Mouse (Mus musculus) bone marrow macrophage, adult 2 months (primary cell): ENCODE results near the gene Clybl.

Experiments
- CTCF ChIP-seq: IDR thresholded peaks from 2 replicates; pipeline ENCODE4 v1.5.1; 2012; ENCODE audit warnings: low read depth, mild to moderate bottlenecking, low read length, moderate library complexity
- POLR2A ChIP-seq: IDR thresholded peaks from 2 replicates; pipeline ENCODE4 v1.6.1; 2012; ENCODE audit warnings: mild to moderate bottlenecking, low read depth, low read length, borderline replicate concordance

GRCm38 (mm10) chr14:122367882-122368418 is 186.4 kb downstream of the Clybl start:
- TF ChIP-seq CTCF (no peak), POLR2A (no peak)
